Mouse (Mus musculus) retina, postnatal 1 day (tissue): ENCODE results near the gene Rasal2.

ENCODE experiments used
- DNase-seq: peaks from one replicate; pipeline ENCODE4 v3.0.0-alpha.2; 2012

Gene Rasal2

GRCm38 (mm10) chr1:157412454-157413369, at the start of gene Rasal2:
Gene Rasal2 (minus strand): TSS chr1:157412595.
- peak; percentile 99 for DNase-seq

GRCm38 (mm10) chr1:157461276-157461675, 48.9 kb upstream of the Rasal2 start:
- no peak for DNase-seq

GRCm38 (mm10) chr1:157459904-157460303, 47.5 kb upstream of the Rasal2 start:
- no peak for DNase-seq

GRCm38 (mm10) chr1:157458421-157459208, 46.2 kb upstream of the Rasal2 start, which contains the start of gene Cryzl2:
Gene Cryzl2 (plus strand): TSS chr1:157458577.
- DNase-seq, result peak; percentile 86

GRCm38 (mm10) chr1:157457789-157458188, 45.4 kb upstream of the Rasal2 start:
- DNase-seq, result peak; percentile 55

- no peak for DNase-seq
Observed at GRCm38 (mm10) chr1:157454876-157455275, 42.5 kb upstream of the Rasal2 start.

- DNase-seq, result peak; percentile 82
Observed at GRCm38 (mm10) chr1:157452759-157453549, 40.6 kb upstream of the Rasal2 start.

- DNase-seq, result no peak
Observed at GRCm38 (mm10) chr1:157452284-157452683, 39.9 kb upstream of the Rasal2 start.

GRCm38 (mm10) chr1:157449981-157450636, 37.7 kb upstream of the Rasal2 start:
- no peak for DNase-seq

- DNase-seq, result no peak
Observed at GRCm38 (mm10) chr1:157449532-157449931, 37.1 kb upstream of the Rasal2 start.

- DNase-seq, result no peak
Observed at GRCm38 (mm10) chr1:157448805-157449188, 36.4 kb upstream of the Rasal2 start.

GRCm38 (mm10) chr1:157448164-157448804, 35.9 kb upstream of the Rasal2 start:
- peak; percentile 63 for DNase-seq

- peak; percentile 83 for DNase-seq
Observed at GRCm38 (mm10) chr1:157447142-157447541, 34.7 kb upstream of the Rasal2 start.

GRCm38 (mm10) chr1:157446325-157446724, 33.9 kb upstream of the Rasal2 start:
- peak; percentile 71 for DNase-seq

- DNase-seq, result no peak
Observed at GRCm38 (mm10) chr1:157445398-157445910, 33.1 kb upstream of the Rasal2 start.

- no peak for DNase-seq
Observed at GRCm38 (mm10) chr1:157444632-157445300, 32.4 kb upstream of the Rasal2 start.

GRCm38 (mm10) chr1:157443723-157444561, 31.5 kb upstream of the Rasal2 start:
- no peak for DNase-seq

- DNase-seq, result peak; percentile 69
Observed at GRCm38 (mm10) chr1:157443026-157443722, 30.8 kb upstream of the Rasal2 start.

- peak; percentile 31 for DNase-seq
Observed at GRCm38 (mm10) chr1:157439973-157440641, 27.7 kb upstream of the Rasal2 start.
